Mouse (Mus musculus): ENCODE data around the gene Copb2.

The Copb2 gene

GRCm38 (mm10) chr9:98604896-98605295 lies 41.4 kb downstream of the Copb2 start:
- POLR2A ChIA-PET: interaction anchor here in 1 of 4 experiments (1.0 kb wide), 1 partner anchor 14 kb away, joined by 4 read pairs; no protein-coding TSS in a partner anchor

DNA sequence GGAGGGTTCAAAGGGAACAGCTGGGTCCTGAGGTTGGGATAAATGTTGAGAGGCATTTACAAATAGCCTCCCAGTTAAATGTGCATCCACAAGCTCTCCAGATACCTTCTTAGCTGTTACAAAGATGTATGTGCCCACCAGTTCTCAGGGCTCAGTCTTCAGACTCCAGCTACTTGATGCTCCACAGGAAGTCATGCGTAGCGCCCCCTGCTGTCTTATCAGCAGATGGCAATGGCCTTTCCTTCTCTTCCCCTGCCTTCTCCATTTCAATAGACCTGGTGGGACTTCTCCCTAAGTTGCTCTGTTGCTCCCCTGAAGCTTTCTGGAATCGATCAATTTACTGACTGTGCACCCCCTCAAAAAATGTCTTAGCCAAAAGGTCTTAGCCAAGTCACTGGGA lies 65.0 kb downstream of the Copb2 start:
- ChIA-PET CTCF (interaction anchor here (0.7 to 1.9 kb wide), 8 partner anchors 9 to 74 kb away, joined by 3 to 6 read pairs (median 3); no protein-coding TSS in a partner anchor), POLR2A (no interaction called here)

More at GRCm38 (mm10) chr9:98604896-98605295, 41.4 kb downstream of the Copb2 start:
- CTCF ChIA-PET: no interaction called here

- CTCF ChIA-PET: no interaction called here
Measured at GRCm38 (mm10) chr9:98633287-98634162, 70.0 kb downstream of the Copb2 start.

More at GRCm38 (mm10) chr9:98633287-98634162, 70.0 kb downstream of the Copb2 start:
- POLR2A ChIA-PET: no interaction called here

All from embryonic stem cell, embryonic (primary cell).